In genomic region chr15:79000357-79000791, GRCm38 (mm10) we compare ENCODE assay signal across 19 mouse cellular contexts. TPM values are rescaled to one million over a fixed set of nuclear protein-coding genes. Genes with fewer than 3 reads are reported as not detected.
DNase-seq lines count a peak whose midpoint lies in the region; ATAC-seq and TF ChIP-seq lines count a peak whose summit lies in the region.
"Had no signal": no experiment of that assay in that cellular context is flagged by ENCODE, and none has a peak within 500 bp of the region (broad histone marks: within the 10 kb centered on the region; RNA-seq: fewer than 3 reads in every experiment).

No protein-coding gene starts in this region.

- H3K9ac ChIP-seq in forebrain, embryonic 13.5 days = 0 out of 2 replicates have a peak overlapping the region, but pooled peaks have one; percentile 5
- no peak overlapping the region for H3K9ac ChIP-seq in forebrain, postnatal 0 days
- no peak overlapping the region for H3K9ac ChIP-seq in midbrain, embryonic 13.5 days (replicated peaks)
- H3K9ac ChIP-seq in midbrain, embryonic 11.5 days (ENCODE audit: low read length) = no peak overlapping the region
- H3K9ac ChIP-seq: embryonic facial prominence, embryonic 15.5 days; midbrain, embryonic 15.5 days had no signal

- TF ChIP-seq CTCF in forebrain, postnatal 0 days (IDR thresholded peaks at IDR 0.05; ENCODE audit: low read depth) = no peak
- no peak for TF ChIP-seq CTCF in thymus, adult 2 months (IDR thresholded peaks at IDR 0.05; ENCODE audit: borderline replicate concordance, control insufficient read depth, extremely low read depth, insufficient read depth, low read length, poor library complexity)

- H3K27ac ChIP-seq in forebrain, embryonic 13.5 days = no peak overlapping the region
- H3K27ac ChIP-seq in forebrain, postnatal 0 days (ENCODE audit: low read depth, low read length) = no peak overlapping the region
- no peak overlapping the region for H3K27ac ChIP-seq in thymus, adult 2 months (ENCODE audit: control insufficient read depth, insufficient read depth, low read length)
- no peak overlapping the region for H3K27ac ChIP-seq in midbrain, embryonic 13.5 days
- no peak overlapping the region for H3K27ac ChIP-seq in midbrain, embryonic 11.5 days (ENCODE audit: low read depth, low read length)
- H3K27ac ChIP-seq: embryonic facial prominence, embryonic 15.5 days; midbrain, embryonic 15.5 days had no signal

- no peak for TF ChIP-seq POLR2A in thymus, adult 2 months (IDR thresholded peaks at IDR 0.05; ENCODE audit: control insufficient read depth, extremely low read depth, insufficient read depth, low read length, poor library complexity)

- ATAC-seq in forebrain, embryonic 13.5 days = no peak
- ATAC-seq in forebrain, postnatal 0 days = no peak
- no peak for ATAC-seq in midbrain, embryonic 13.5 days
- ATAC-seq in midbrain, embryonic 11.5 days (ENCODE audit: low FRiP score) = no peak
- ATAC-seq: midbrain, embryonic 15.5 days had no signal

- H3K36me3 ChIP-seq in forebrain, embryonic 13.5 days (ENCODE audit: poor library complexity, severe bottlenecking) = peaks cover 92% of the 10 kb centered on the region
- peaks cover 65% of the 10 kb centered on the region for H3K36me3 ChIP-seq in forebrain, postnatal 0 days (ENCODE audit: insufficient read depth)
- peaks cover 3% of the 10 kb centered on the region; the same call in 1 of the 2 replicates for H3K36me3 ChIP-seq in thymus, adult 2 months (ENCODE audit: control insufficient read depth, insufficient read depth, low read length)
- peaks cover 90% of the 10 kb centered on the region for H3K36me3 ChIP-seq in midbrain, embryonic 13.5 days
- peaks cover 14% of the 10 kb centered on the region for H3K36me3 ChIP-seq in midbrain, embryonic 11.5 days (ENCODE audit: control insufficient read depth, insufficient read depth, low read length)

- H3K4me3 ChIP-seq in forebrain, embryonic 13.5 days = no peak overlapping the region
- no peak overlapping the region for H3K4me3 ChIP-seq in forebrain, postnatal 0 days (ENCODE audit: low read depth, low read length)
- no peak overlapping the region for H3K4me3 ChIP-seq in thymus, adult 2 months (ENCODE audit: control insufficient read depth, insufficient read depth, low read length)
- no peak overlapping the region for H3K4me3 ChIP-seq in midbrain, embryonic 13.5 days (replicated peaks)
- H3K4me3 ChIP-seq in midbrain, embryonic 11.5 days (ENCODE audit: low read depth, low read length) = no peak overlapping the region
- H3K4me3 ChIP-seq: embryonic facial prominence, embryonic 15.5 days; midbrain, embryonic 15.5 days had no signal

- no peak overlapping the region for H3K4me2 ChIP-seq in forebrain, embryonic 13.5 days
- no peak overlapping the region for H3K4me2 ChIP-seq in forebrain, postnatal 0 days (ENCODE audit: low read depth)
- H3K4me2 ChIP-seq in midbrain, embryonic 13.5 days (replicated peaks) = no peak overlapping the region
- no peak overlapping the region for H3K4me2 ChIP-seq in midbrain, embryonic 11.5 days
- H3K4me2 ChIP-seq: embryonic facial prominence, embryonic 15.5 days; midbrain, embryonic 15.5 days had no signal

- DNase-seq in forebrain, postnatal 0 days = no peak
- DNase-seq in thymus, adult 2 months = peak; percentile 25
- DNase-seq in thymus, adult 18-20 months = no peak
- DNase-seq in cerebellum, postnatal 14 days = peak; percentile 49 to 55
- DNase-seq in midbrain, embryonic 11.5 days (ENCODE audit: low spot score, missing footprints) = no peak
- DNase-seq in layer of hippocampus, adult 9-10 months (ENCODE audit: low spot score) = no peak
- DNase-seq: kidney, adult 11 months; layer of hippocampus, postnatal 36 days; lung, adult 18-20 months; lung, postnatal 4 days had no signal

- WGBS in forebrain, embryonic 13.5 days = 87% methylated on average over 7 of the region's 7 CpGs
- 81% methylated on average over 7 of the region's 7 CpGs for WGBS in forebrain, postnatal 0 days
- whole genome bisulfite sequencing in thymus, adult 2 months = 44% methylated on average over 7 of the region's 7 CpGs
- 91% methylated on average over 7 of the region's 7 CpGs for WGBS in midbrain, embryonic 13.5 days
- 84% methylated on average over 7 of the region's 7 CpGs for WGBS in midbrain, embryonic 11.5 days

- no peaks in the 10 kb centered on the region for H3K9me3 ChIP-seq in forebrain, embryonic 13.5 days (replicated peaks)
- no peaks in the 10 kb centered on the region for H3K9me3 ChIP-seq in forebrain, postnatal 0 days (ENCODE audit: low read length)
- H3K9me3 ChIP-seq in midbrain, embryonic 13.5 days = no peaks in the 10 kb centered on the region
- H3K9me3 ChIP-seq in midbrain, embryonic 11.5 days (ENCODE audit: control insufficient read depth, low read length) = no peaks in the 10 kb centered on the region
- H3K9me3 ChIP-seq: embryonic facial prominence, embryonic 15.5 days; midbrain, embryonic 15.5 days had no signal

- no peaks in the 10 kb centered on the region for H3K27me3 ChIP-seq in forebrain, embryonic 13.5 days
- H3K27me3 ChIP-seq in forebrain, postnatal 0 days (ENCODE audit: insufficient read depth, low read length) = no peaks in the 10 kb centered on the region
- H3K27me3 ChIP-seq in thymus, adult 2 months (ENCODE audit: control insufficient read depth, insufficient read depth, low read length) = no peaks in the 10 kb centered on the region
- H3K27me3 ChIP-seq in midbrain, embryonic 13.5 days = no peaks in the 10 kb centered on the region
- H3K27me3 ChIP-seq in midbrain, embryonic 11.5 days (ENCODE audit: control insufficient read depth, insufficient read depth, low read length) = no peaks in the 10 kb centered on the region
- H3K27me3 ChIP-seq: embryonic facial prominence, embryonic 15.5 days; midbrain, embryonic 15.5 days had no signal

- H3K4me1 ChIP-seq in forebrain, embryonic 13.5 days = no peaks in the 10 kb centered on the region
- no peaks in the 10 kb centered on the region for H3K4me1 ChIP-seq in forebrain, postnatal 0 days (ENCODE audit: insufficient read depth)
- peaks cover 25% of the 10 kb centered on the region for H3K4me1 ChIP-seq in thymus, adult 2 months (replicated peaks; ENCODE audit: control insufficient read depth, insufficient read depth, low read length)
- H3K4me1 ChIP-seq in midbrain, embryonic 13.5 days (replicated peaks) = no peaks in the 10 kb centered on the region
- H3K4me1 ChIP-seq in midbrain, embryonic 11.5 days (ENCODE audit: control insufficient read depth, insufficient read depth, low read length) = no peaks in the 10 kb centered on the region
- H3K4me1 ChIP-seq: midbrain, embryonic 15.5 days had no signal

RNA-seq across cellular contexts. Expression of gene H1f0, which starts 27.9 kb away (rescaled TPM):
- 546 and 569 TPM in 2 replicates for polyA plus RNA-seq in forebrain, embryonic 13.5 days (2015; fragmentation: Nextera tagmentation; extraction: Ambion mirVana)
- total RNA-seq in forebrain, postnatal 0 days (2014; rRNA removed) = 198 and 209 TPM in 2 replicates
- polyA plus RNA-seq in forebrain, postnatal 0 days (2015; fragmentation: Nextera tagmentation; extraction: Ambion mirVana) = 224 and 248 TPM in 2 replicates
- polyA plus RNA-seq in thymus, adult 2 months (2012; rRNA removed) = 35.7 and 52.0 TPM in 2 replicates
- 329 and 351 TPM in 2 replicates for polyA plus RNA-seq in midbrain, embryonic 13.5 days (2015; fragmentation: Nextera tagmentation; extraction: Ambion mirVana)
- 355 and 376 TPM in 2 replicates for polyA plus RNA-seq in midbrain, embryonic 11.5 days (2014; fragmentation: Nextera tagmentation; extraction: Ambion mirVana)

RNA-seq across cellular contexts. Expression of gene Galr3, which starts 41.3 kb away (rescaled TPM):
- polyA plus RNA-seq in forebrain, embryonic 13.5 days (2015; fragmentation: Nextera tagmentation; extraction: Ambion mirVana) = not detected in 2 replicates
- total RNA-seq in forebrain, postnatal 0 days (2014; rRNA removed) = 0.62 TPM in 1 of 2 replicates, not detected in the other
- 0.12 and 0.20 TPM in 2 replicates for polyA plus RNA-seq in forebrain, postnatal 0 days (2015; fragmentation: Nextera tagmentation; extraction: Ambion mirVana)
- 0.71 and 1.6 TPM in 2 replicates for polyA plus RNA-seq in thymus, adult 2 months (2012; rRNA removed)
- not detected in 2 replicates for polyA plus RNA-seq in midbrain, embryonic 13.5 days (2015; fragmentation: Nextera tagmentation; extraction: Ambion mirVana)
- not detected in 2 replicates for polyA plus RNA-seq in midbrain, embryonic 11.5 days (2014; fragmentation: Nextera tagmentation; extraction: Ambion mirVana)
- total RNA-seq: ES-E14; layer of hippocampus, postnatal 36 days had no signal
- polyA plus RNA-seq: forebrain, embryonic 11.5 days; heart, embryonic 14.5 days; hindbrain, embryonic 11.5 days; midbrain, embryonic 15.5 days; testis, adult 2 months had no signal

RNA-seq across cellular contexts. Expression of gene Triobp, which starts 52.9 kb away (rescaled TPM):
- polyA plus RNA-seq in forebrain, embryonic 13.5 days (2015; fragmentation: Nextera tagmentation; extraction: Ambion mirVana) = 35.6 and 39.2 TPM in 2 replicates
- total RNA-seq in forebrain, postnatal 0 days (2014; rRNA removed) = 36.7 and 40.5 TPM in 2 replicates
- polyA plus RNA-seq in forebrain, postnatal 0 days (2015; fragmentation: Nextera tagmentation; extraction: Ambion mirVana) = 25.1 and 30.5 TPM in 2 replicates
- 52.2 and 70.7 TPM in 2 replicates for polyA plus RNA-seq in thymus, adult 2 months (2012; rRNA removed)
- 38.3 and 42.6 TPM in 2 replicates for polyA plus RNA-seq in midbrain, embryonic 13.5 days (2015; fragmentation: Nextera tagmentation; extraction: Ambion mirVana)
- 33.2 and 34.8 TPM in 2 replicates for polyA plus RNA-seq in midbrain, embryonic 11.5 days (2014; fragmentation: Nextera tagmentation; extraction: Ambion mirVana)

Comparison
In these comparisons a context has a peak if more than half of its experiments do, and no peak if none do; other contexts are left out.
1. DNase-seq: peak in thymus, adult 2 months (single experiment) and cerebellum, postnatal 14 days (2 of 2); none in forebrain, postnatal 0 days (single experiment), thymus, adult 18-20 months (0 of 2), midbrain, embryonic 11.5 days (single experiment) and layer of hippocampus, adult 9-10 months (single experiment).